Comparison of ENCODE assay signal across 21 mouse cellular contexts in genomic region chr15:20967463-20967862, GRCm38 (mm10).
DNase-seq lines count a peak whose midpoint lies in the region; ATAC-seq lines count a peak whose summit lies in the region.
"Had no signal": no experiment of that assay in that cellular context is flagged by ENCODE, and none has a peak within 500 bp of the region (broad histone marks: within the 10 kb centered on the region; RNA-seq: fewer than 3 reads in every experiment).

No protein-coding gene starts in this region.

- no peaks in the 10 kb centered on the region for H3K9me3 ChIP-seq in limb, embryonic 11.5 days (ENCODE audit: control insufficient read depth, low read length)
- H3K9me3 ChIP-seq in limb, embryonic 10.5 days (replicated peaks): no peaks in the 10 kb centered on the region
- no peaks in the 10 kb centered on the region for H3K9me3 ChIP-seq in neural tube, embryonic 11.5 days (ENCODE audit: control insufficient read depth, low read length)
- no peaks in the 10 kb centered on the region for H3K9me3 ChIP-seq in neural tube, embryonic 15.5 days (replicated peaks)
- H3K9me3 ChIP-seq in hindbrain, embryonic 14.5 days (ENCODE audit: control insufficient read depth, low read length): no peaks in the 10 kb centered on the region
- H3K9me3 ChIP-seq in intestine, embryonic 15.5 days: no peaks in the 10 kb centered on the region
- H3K9me3 ChIP-seq: forebrain, embryonic 13.5 days; heart, embryonic 12.5 days had no signal

- H3K4me3 ChIP-seq in limb, embryonic 11.5 days (ENCODE audit: low read depth, low read length): no peak overlapping the region
- H3K4me3 ChIP-seq in limb, embryonic 10.5 days: no peak overlapping the region
- H3K4me3 ChIP-seq in neural tube, embryonic 11.5 days (ENCODE audit: low read depth, low read length): no peak overlapping the region
- no peak overlapping the region for H3K4me3 ChIP-seq in neural tube, embryonic 15.5 days (replicated peaks)
- no peak overlapping the region for H3K4me3 ChIP-seq in hindbrain, embryonic 14.5 days (replicated peaks; ENCODE audit: low read length)
- H3K4me3 ChIP-seq in intestine, embryonic 15.5 days (replicated peaks): no peak overlapping the region
- H3K4me3 ChIP-seq: forebrain, embryonic 13.5 days; heart, embryonic 12.5 days had no signal

- intact Hi-C loops in heart, postnatal 10 days (cut with DNase I): no loop called here

- H3K27ac ChIP-seq in limb, embryonic 11.5 days (replicated peaks; ENCODE audit: low read depth, low read length): no peak overlapping the region
- no peak overlapping the region for H3K27ac ChIP-seq in limb, embryonic 10.5 days
- H3K27ac ChIP-seq in neural tube, embryonic 11.5 days (ENCODE audit: low read depth, low read length): no peak overlapping the region
- H3K27ac ChIP-seq in neural tube, embryonic 15.5 days (replicated peaks): no peak overlapping the region
- H3K27ac ChIP-seq in hindbrain, embryonic 14.5 days: no peak overlapping the region
- H3K27ac ChIP-seq in intestine, embryonic 15.5 days: no peak overlapping the region
- H3K27ac ChIP-seq: forebrain, embryonic 13.5 days had no signal

- WGBS in limb, embryonic 11.5 days: 60% methylated on average over 2 of the region's 2 CpGs
- 74% methylated on average over 2 of the region's 2 CpGs for WGBS in limb, embryonic 10.5 days
- 43% methylated on average over 2 of the region's 2 CpGs for WGBS in neural tube, embryonic 11.5 days
- 40% methylated on average over 2 of the region's 2 CpGs for WGBS in neural tube, embryonic 15.5 days
- WGBS in hindbrain, embryonic 14.5 days: 53% methylated on average over 2 of the region's 2 CpGs
- WGBS in intestine, embryonic 15.5 days: 52% methylated on average over 2 of the region's 2 CpGs

- DNase-seq in heart, adult 11 months: peak; percentile 83
- DNase-seq in heart, postnatal 10 days: no peak
- no peak for DNase-seq in limb, embryonic 11.5 days (ENCODE audit: low spot score)
- no peak for DNase-seq in limb, embryonic 10.5 days (ENCODE audit: low spot score)
- peak; percentile 11 for DNase-seq in neural tube, embryonic 11.5 days (ENCODE audit: low spot score)
- no peak for DNase-seq in hindbrain, embryonic 14.5 days (ENCODE audit: low spot score)
- DNase-seq: adrenal gland, adult 2 months; adrenal gland, postnatal 25 days; cerebellum, adult 18-20 months; cerebellum, adult 9-11 months; cerebellum, postnatal 36 days; forebrain, postnatal 0 days; gastrocnemius, postnatal 14 days; heart, postnatal 36 days had no signal

- no peak overlapping the region for H3K9ac ChIP-seq in limb, embryonic 11.5 days (ENCODE audit: low read length)
- H3K9ac ChIP-seq in neural tube, embryonic 11.5 days (ENCODE audit: low read length): no peak overlapping the region
- H3K9ac ChIP-seq in neural tube, embryonic 15.5 days (replicated peaks): no peak overlapping the region
- H3K9ac ChIP-seq in hindbrain, embryonic 14.5 days: no peak overlapping the region
- no peak overlapping the region for H3K9ac ChIP-seq in intestine, embryonic 15.5 days
- H3K9ac ChIP-seq: forebrain, embryonic 13.5 days; forebrain, postnatal 0 days; heart, embryonic 12.5 days had no signal

- peak; percentile 54; the same call in 1 of the 2 replicates for ATAC-seq in limb, embryonic 11.5 days (ENCODE audit: insufficient number of reproducible peaks, low FRiP score, low TSS enrichment, low read depth)
- no peak; the same call in 1 of the 2 replicates for ATAC-seq in neural tube, embryonic 11.5 days (ENCODE audit: insufficient read depth, low FRiP score, low TSS enrichment)
- ATAC-seq in neural tube, embryonic 15.5 days (ENCODE audit: low FRiP score): no peak; the same call in 1 of the 2 replicates
- peak; percentile 14; the same call in 1 of the 2 replicates for ATAC-seq in hindbrain, embryonic 14.5 days (ENCODE audit: low FRiP score)
- ATAC-seq in intestine, embryonic 15.5 days: no peak
- ATAC-seq: forebrain, embryonic 13.5 days; forebrain, postnatal 0 days; intestine, embryonic 16.5 days; Patski had no signal

- no peaks in the 10 kb centered on the region for H3K4me1 ChIP-seq in limb, embryonic 11.5 days (ENCODE audit: control insufficient read depth, insufficient read depth, low read length)
- H3K4me1 ChIP-seq in limb, embryonic 10.5 days: no peaks in the 10 kb centered on the region
- no peaks in the 10 kb centered on the region for H3K4me1 ChIP-seq in neural tube, embryonic 11.5 days (ENCODE audit: control insufficient read depth, insufficient read depth, low read length)
- no peaks in the 10 kb centered on the region for H3K4me1 ChIP-seq in neural tube, embryonic 15.5 days
- H3K4me1 ChIP-seq in hindbrain, embryonic 14.5 days (replicated peaks; ENCODE audit: control insufficient read depth, insufficient read depth, low read length): no peaks in the 10 kb centered on the region
- H3K4me1 ChIP-seq in intestine, embryonic 15.5 days (replicated peaks): no peaks in the 10 kb centered on the region
- H3K4me1 ChIP-seq: forebrain, embryonic 13.5 days; heart, embryonic 12.5 days had no signal

- H3K4me2 ChIP-seq in limb, embryonic 11.5 days (ENCODE audit: low read depth, severe bottlenecking): no peak overlapping the region
- no peak overlapping the region for H3K4me2 ChIP-seq in neural tube, embryonic 11.5 days (ENCODE audit: low read depth)
- no peak overlapping the region for H3K4me2 ChIP-seq in neural tube, embryonic 15.5 days
- no peak overlapping the region for H3K4me2 ChIP-seq in hindbrain, embryonic 14.5 days (replicated peaks)
- no peak overlapping the region for H3K4me2 ChIP-seq in intestine, embryonic 15.5 days (replicated peaks)
- H3K4me2 ChIP-seq: forebrain, embryonic 13.5 days; heart, embryonic 12.5 days had no signal

- no peaks in the 10 kb centered on the region for H3K36me3 ChIP-seq in limb, embryonic 11.5 days (ENCODE audit: control insufficient read depth, insufficient read depth, low read length)
- no peaks in the 10 kb centered on the region for H3K36me3 ChIP-seq in limb, embryonic 10.5 days
- no peaks in the 10 kb centered on the region for H3K36me3 ChIP-seq in neural tube, embryonic 11.5 days (ENCODE audit: control insufficient read depth, insufficient read depth, low read length)
- H3K36me3 ChIP-seq in neural tube, embryonic 15.5 days: no peaks in the 10 kb centered on the region
- H3K36me3 ChIP-seq in hindbrain, embryonic 14.5 days (replicated peaks; ENCODE audit: control insufficient read depth, insufficient read depth): no peaks in the 10 kb centered on the region
- no peaks in the 10 kb centered on the region for H3K36me3 ChIP-seq in intestine, embryonic 15.5 days
- H3K36me3 ChIP-seq: heart, embryonic 12.5 days had no signal

- H3K27me3 ChIP-seq in limb, embryonic 11.5 days (ENCODE audit: control insufficient read depth, insufficient read depth, low read length): no peaks in the 10 kb centered on the region
- H3K27me3 ChIP-seq in limb, embryonic 10.5 days (ENCODE audit: low read depth, poor library complexity, severe bottlenecking): no peaks in the 10 kb centered on the region
- no peaks in the 10 kb centered on the region for H3K27me3 ChIP-seq in neural tube, embryonic 11.5 days (ENCODE audit: control insufficient read depth, insufficient read depth, low read length)
- H3K27me3 ChIP-seq in neural tube, embryonic 15.5 days (replicated peaks): no peaks in the 10 kb centered on the region
- no peaks in the 10 kb centered on the region for H3K27me3 ChIP-seq in hindbrain, embryonic 14.5 days (ENCODE audit: control insufficient read depth, insufficient read depth, low read length)
- H3K27me3 ChIP-seq in intestine, embryonic 15.5 days (replicated peaks): no peaks in the 10 kb centered on the region
- H3K27me3 ChIP-seq: CH12.LX; forebrain, embryonic 13.5 days; heart, embryonic 12.5 days; Patski had no signal

Comparison
In these comparisons a context has a peak if more than half of its experiments do, and no peak if none do; other contexts are left out.
1. DNase-seq: peak in heart, adult 11 months (single experiment) and neural tube, embryonic 11.5 days (single experiment); none in heart, postnatal 10 days (0 of 2), limb, embryonic 11.5 days (single experiment), limb, embryonic 10.5 days (single experiment) and hindbrain, embryonic 14.5 days (single experiment).
2. ATAC-seq: peak in limb, embryonic 11.5 days (single experiment) and hindbrain, embryonic 14.5 days (single experiment); none in neural tube, embryonic 11.5 days (single experiment), neural tube, embryonic 15.5 days (single experiment) and intestine, embryonic 15.5 days (single experiment).